Mouse (Mus musculus) left cerebral cortex, adult 11 months (tissue): ENCODE results near the gene Lrrc46.

Experiments used
- DNase-seq: peaks from one replicate; pipeline ENCODE4 v3.0.0; 2022; ENCODE audit warnings: low spot score

Gene Lrrc46

GRCm38 (mm10) chr11:97009198-97009790 is 31.9 kb downstream of the Lrrc46 start:
- DNase-seq: no peak

GRCm38 (mm10) chr11:97007093-97007794 is 34.0 kb downstream of the Lrrc46 start:
- no peak for DNase-seq

GRCm38 (mm10) chr11:97003170-97003569 is 38.0 kb downstream of the Lrrc46 start:
- DNase-seq: no peak

GRCm38 (mm10) chr11:96997380-96997956 is 43.7 kb downstream of the Lrrc46 start:
- no peak for DNase-seq

- DNase-seq: no peak
Measured at GRCm38 (mm10) chr11:96996773-96997379, 44.3 kb downstream of the Lrrc46 start.

- no peak for DNase-seq
Measured at GRCm38 (mm10) chr11:96995836-96996772, 45.1 kb downstream of the Lrrc46 start.

- no peak for DNase-seq
Measured at GRCm38 (mm10) chr11:96995031-96995430, 46.2 kb downstream of the Lrrc46 start.

- no peak for DNase-seq
Measured at GRCm38 (mm10) chr11:96992722-96993311, 48.4 kb downstream of the Lrrc46 start.

- no peak for DNase-seq
Measured at GRCm38 (mm10) chr11:96991501-96991900, 49.7 kb downstream of the Lrrc46 start.

- DNase-seq: no peak
Measured at GRCm38 (mm10) chr11:96987873-96988655, 53.1 kb downstream of the Lrrc46 start.

GRCm38 (mm10) chr11:96986463-96986862 is 54.7 kb downstream of the Lrrc46 start:
- DNase-seq: no peak

- no peak for DNase-seq
Measured at GRCm38 (mm10) chr11:96984903-96985302, 56.3 kb downstream of the Lrrc46 start.
